Mouse (Mus musculus) cerebellum, adult 2 months (tissue): ENCODE measurements around the gene Slc10a1. TPM values are rescaled to one million over a fixed set of nuclear protein-coding genes. Genes with fewer than 3 reads are reported as not detected.

Experiments
- DNase-seq, 2 experiments: peaks; one replicate each; pipeline ENCODE4 v3.0.0; 2021
- H3K27ac ChIP-seq: fragments of 200-500 bp; 2 replicates; pipeline ENCODE4 v1.5.1; 2012; ENCODE audit warnings: low read length, control low read depth, inconsistent platforms; ENCODE audit not compliant: insufficient read depth
- H3K27me3 ChIP-seq: fragments of 200-500 bp; 2 replicates; pipeline ENCODE4 v1.6.1; 2012; ENCODE audit warnings: inconsistent platforms, mild to moderate bottlenecking, low read length, moderate library complexity; ENCODE audit not compliant: control insufficient read depth, insufficient read depth
- H3K4me1 ChIP-seq: fragments of 200-500 bp; 2 replicates; pipeline ENCODE4 v1.6.1; 2011; ENCODE audit warnings: low read length; ENCODE audit not compliant: control insufficient read depth, insufficient read depth
- H3K4me3 ChIP-seq: fragments of 200-500 bp; replicated peaks from 2 replicates; pipeline ENCODE3; 2011; ENCODE audit warnings: mild to moderate bottlenecking, low read depth, low read length, control low read depth; ENCODE audit not compliant: insufficient read depth
- CTCF ChIP-seq: fragments of 200-500 bp; IDR thresholded peaks from 2 replicates; pipeline ENCODE4 v1.5.1; 2011; ENCODE audit warnings: low read depth, mild to moderate bottlenecking, control low read depth, low read length, moderate library complexity, borderline replicate concordance; ENCODE audit not compliant: insufficient read depth
- POLR2A ChIP-seq: fragments of 200-500 bp; IDR thresholded peaks from 2 replicates; pipeline ENCODE4 v1.6.1; 2011; ENCODE audit warnings: low read length, control low read depth, borderline replicate concordance; ENCODE audit not compliant: insufficient read depth
- WGBS: fragments of 180-500 bp; shearing (Covaris S2); methylation state at CpG from one replicate; pipeline ENCODE4 v1.1.7; 2018; 5-methylcytosine and 5-hydroxymethylcytosine counted together
- polyA plus RNA-seq: library from polyadenylated mRNA; depleted of rRNA; stranded (reverse); fragments of >200 nt; gene quantifications from 2 replicates; pipeline ENCODE4 v1.2.3, GENCODE M21; 2012

Gene Slc10a1
- polyA plus RNA-seq, 1 experiment, result not detected

DNA sequence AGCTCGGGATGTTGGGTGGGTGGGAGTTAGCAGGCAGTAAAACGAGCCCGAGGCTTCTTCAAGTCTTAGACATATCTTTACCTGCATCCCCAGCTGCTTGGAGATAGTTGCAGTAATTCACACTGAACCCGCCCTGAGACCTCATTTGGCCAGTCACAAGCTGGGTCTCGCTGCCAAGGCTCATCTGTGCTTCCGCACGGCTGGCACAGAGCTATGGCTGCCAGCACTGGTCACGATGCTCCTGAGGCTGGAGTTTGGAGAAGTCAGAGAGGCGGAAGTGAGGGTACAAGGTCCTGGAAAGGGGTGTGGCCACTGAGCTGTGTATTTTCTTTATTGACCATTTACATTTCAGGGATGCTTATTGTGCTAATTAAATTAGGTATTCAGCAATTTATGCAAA lies 15.2 kb upstream of the Slc10a1 start:
- 15% methylated on average over 9 of the region's 9 CpGs for WGBS
- peak; percentile 30 to 35 for DNase-seq
- no peaks in the 10 kb centered on the region for H3K27me3 ChIP-seq
- TF ChIP-seq CTCF (no peak), POLR2A (no peak)
- H3K4me1 ChIP-seq, result no peaks in the 10 kb centered on the region
- H3K27ac ChIP-seq, result no peak overlapping the region
- no peak overlapping the region for H3K4me3 ChIP-seq

DNA sequence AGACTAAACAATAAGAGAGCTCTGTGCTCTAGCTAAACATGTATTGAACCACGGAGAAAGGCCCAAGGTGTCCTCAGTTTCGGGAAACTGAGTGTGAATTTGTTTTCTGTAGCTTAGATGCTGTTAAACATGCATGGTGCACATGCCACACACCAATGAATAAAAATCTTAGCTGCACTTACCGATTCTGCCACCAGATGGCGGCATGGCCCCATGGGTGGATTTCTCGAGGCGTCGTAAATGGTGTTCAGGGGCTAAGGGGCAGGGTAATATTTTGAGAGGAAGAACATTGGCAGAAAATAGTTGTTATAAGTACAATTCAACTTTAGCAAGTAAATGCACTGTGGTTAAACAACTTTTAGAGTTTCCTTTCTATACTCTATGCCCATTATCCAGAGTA lies 13.8 kb upstream of the Slc10a1 start:
- TF ChIP-seq CTCF, result peak; percentile 97
- TF ChIP-seq POLR2A, result no peak
- Histone ChIP-seq H3K27me3 (no peaks in the 10 kb centered on the region), H3K4me3 (no peak overlapping the region), H3K4me1 (no peaks in the 10 kb centered on the region), H3K27ac (no peak overlapping the region)
- peak; percentile 53 to 79 for DNase-seq
- 2% methylated on average over 7 of the region's 7 CpGs for WGBS

DNA sequence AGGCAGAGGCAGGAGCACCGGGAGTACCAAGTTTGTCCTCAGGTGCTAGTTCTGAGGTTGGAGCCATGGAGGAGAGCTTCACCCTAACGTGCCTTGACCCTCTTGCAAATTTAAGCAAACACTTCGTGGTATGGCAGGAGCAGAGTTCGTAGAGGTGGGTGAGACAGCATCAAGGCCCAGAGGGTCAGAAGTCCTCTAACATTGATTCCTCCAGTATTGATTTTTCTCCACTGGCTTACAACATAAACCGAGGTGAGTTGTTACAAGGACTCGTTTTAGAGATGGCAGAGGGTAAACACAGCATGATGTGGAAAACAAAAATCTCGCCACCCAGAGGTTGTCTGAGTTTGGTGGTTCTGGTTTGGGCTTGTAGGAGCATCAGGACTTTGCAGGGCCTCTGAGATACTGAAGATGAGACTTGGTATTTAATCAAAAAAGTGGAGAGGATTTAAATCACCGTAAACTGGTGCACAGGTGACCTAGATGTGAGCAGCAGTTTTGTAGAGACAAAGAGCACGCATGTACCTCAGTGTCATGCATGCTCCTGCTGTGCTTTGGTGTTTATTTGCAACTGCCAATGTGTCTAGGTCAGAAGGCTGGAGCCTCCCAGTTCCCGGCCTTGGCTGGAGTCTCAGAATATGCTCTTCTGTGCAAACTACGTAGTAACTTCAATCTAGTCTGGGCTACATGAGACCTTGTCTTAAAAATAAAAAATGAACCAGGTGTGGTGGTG lies 7.6 kb upstream of the Slc10a1 start:
- DNase-seq, result no peak
- Histone ChIP-seq H3K27me3 (no peaks in the 10 kb centered on the region; the same call in 1 of the 2 replicates), H3K4me1 (no peaks in the 10 kb centered on the region), H3K27ac (no peak overlapping the region), H3K4me3 (no peak overlapping the region)
- TF ChIP-seq CTCF (no peak), POLR2A (no peak)
- 89% methylated on average over 11 of the region's 11 CpGs for WGBS

- TF ChIP-seq CTCF, result no peak
- no peak for TF ChIP-seq POLR2A
- H3K27me3 ChIP-seq, result no peaks in the 10 kb centered on the region; the same call in 1 of the 2 replicates
- H3K4me3 ChIP-seq, result no peak overlapping the region
- no peak for DNase-seq
- no peak overlapping the region for H3K27ac ChIP-seq
- no peaks in the 10 kb centered on the region for H3K4me1 ChIP-seq
- WGBS, result 38% methylated on average over 3 of the region's 3 CpGs
Measured at GRCm38 (mm10) chr12:80971756-80972155, 3.3 kb upstream of the Slc10a1 start.

DNA sequence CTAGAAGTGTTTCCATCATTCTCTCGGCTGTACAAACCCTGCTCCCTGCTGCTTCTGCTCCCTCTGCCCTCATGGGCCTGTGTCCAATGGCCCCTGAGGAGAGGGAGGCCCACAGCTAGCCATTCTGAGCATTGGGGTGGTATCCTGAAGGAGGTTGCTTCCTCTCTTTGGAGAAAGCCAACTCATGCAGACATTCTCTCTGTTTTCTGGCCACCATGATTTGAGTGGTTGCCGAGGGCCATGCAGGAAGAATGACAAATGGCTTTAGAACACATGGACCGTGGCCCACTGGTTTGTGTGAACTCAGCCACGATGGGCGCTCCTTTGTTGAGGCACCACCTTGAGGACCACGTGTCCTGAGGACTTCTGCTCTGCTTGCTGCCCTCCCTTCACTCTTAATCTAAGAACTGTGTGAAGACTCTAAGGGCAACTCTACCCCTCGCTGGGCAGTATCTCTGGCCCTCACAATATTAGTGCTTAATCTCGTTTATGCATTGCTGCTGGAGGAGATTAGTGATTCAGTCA lies 1.7 kb upstream of the Slc10a1 start:
- 42% methylated on average over 8 of the region's 8 CpGs for WGBS
- Histone ChIP-seq H3K27me3 (no peaks in the 10 kb centered on the region; the same call in 1 of the 2 replicates), H3K4me1 (no peaks in the 10 kb centered on the region), H3K27ac (no peak overlapping the region), H3K4me3 (no peak overlapping the region)
- DNase-seq, result no peak
- no peak for TF ChIP-seq POLR2A

- Histone ChIP-seq H3K4me1 (no peaks in the 10 kb centered on the region), H3K4me3 (no peak overlapping the region), H3K27ac (no peak overlapping the region), H3K27me3 (no peaks in the 10 kb centered on the region; the same call in 1 of the 2 replicates)
- no peak for DNase-seq
- TF ChIP-seq CTCF (no peak), POLR2A (no peak)
- WGBS, result 90% methylated on average over 9 of the region's 9 CpGs
Measured at GRCm38 (mm10) chr12:80967918-80968317, 587 bp downstream of the Slc10a1 start.

GRCm38 (mm10) chr12:80966059-80966838 lies 2.3 kb downstream of the Slc10a1 start:
- no peak overlapping the region for H3K27ac ChIP-seq
- H3K27me3 ChIP-seq, result no peaks in the 10 kb centered on the region
- DNase-seq, result no peak
- no peak overlapping the region for H3K4me3 ChIP-seq
- WGBS, result 73% methylated on average over 11 of the region's 11 CpGs
- no peaks in the 10 kb centered on the region for H3K4me1 ChIP-seq
- no peak for TF ChIP-seq POLR2A
- no peak for TF ChIP-seq CTCF
